Mouse (Mus musculus) ES-Bruce4 (cell line): ENCODE data around the gene Wdr44.

Experiments used
- CTCF ChIP-seq: IDR thresholded peaks from one replicate; pipeline ENCODE4 v1.8.1; 2011; ENCODE audit warnings: low read depth, low read length
- POLR2A ChIP-seq: IDR thresholded peaks from one replicate; pipeline ENCODE4 v1.8.1; 2011; ENCODE audit warnings: low read length; ENCODE audit not compliant: insufficient read depth

GRCm38 (mm10) chrX:23692336-23692721, 522 bp upstream of the Wdr44 start:
- TF ChIP-seq CTCF = no peak
- no peak for TF ChIP-seq POLR2A
